Mouse (Mus musculus): ENCODE data around the gene Scn3b.

DNA sequence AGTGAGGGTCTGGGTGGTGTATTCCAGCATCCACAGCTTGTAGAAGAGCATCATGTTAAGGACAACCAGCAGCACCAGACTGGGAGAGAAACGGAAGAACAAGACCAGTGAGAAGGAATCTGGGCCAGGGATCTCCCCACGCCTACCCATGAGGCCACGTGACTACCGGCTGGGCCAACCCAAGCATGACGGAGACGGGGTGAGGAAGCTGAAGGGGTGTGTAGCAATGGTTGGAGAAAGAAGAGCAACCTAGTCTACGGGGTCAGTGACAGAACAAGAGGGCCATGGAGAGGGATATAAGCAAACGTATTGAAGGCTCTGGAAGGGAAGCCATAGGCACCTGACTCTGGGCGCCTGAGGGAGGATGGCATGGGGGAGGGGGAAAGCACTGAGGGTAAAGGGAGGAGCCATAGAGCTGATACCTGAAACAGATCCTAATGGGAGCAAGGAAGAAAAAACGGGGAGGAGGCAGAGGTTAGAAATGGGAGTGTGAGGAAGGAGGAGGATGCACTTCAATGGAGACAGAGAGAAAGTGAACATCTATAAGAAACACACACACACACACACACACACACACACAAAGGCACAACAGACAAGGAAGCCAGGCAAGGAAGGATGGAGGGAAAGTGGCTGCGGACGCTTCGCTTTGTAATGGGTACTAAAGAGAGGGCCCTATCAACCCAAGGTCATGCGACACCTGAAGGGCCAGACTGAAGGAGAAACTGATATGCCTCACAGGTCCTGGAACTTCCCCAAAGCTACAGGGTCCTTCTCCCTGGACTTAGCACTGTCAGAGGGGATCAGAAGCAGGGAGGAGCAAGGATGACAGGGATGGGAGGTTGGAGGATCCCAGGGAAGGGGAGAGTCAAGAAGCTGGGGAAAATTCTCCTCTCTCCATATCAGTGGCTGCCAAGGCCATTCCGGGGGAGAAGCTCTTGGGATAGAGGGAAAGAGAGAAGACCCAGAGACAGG is 31.3 kb downstream of the Scn3b start:
- TF ChIP-seq CTCF (IDR thresholded peaks at IDR 0.05; ENCODE audit: low read depth, low read length): no peak
- no peak for TF ChIP-seq POLR2A (IDR thresholded peaks at IDR 0.05; ENCODE audit: insufficient read depth, low read length)
